In the genomic region with DNA sequence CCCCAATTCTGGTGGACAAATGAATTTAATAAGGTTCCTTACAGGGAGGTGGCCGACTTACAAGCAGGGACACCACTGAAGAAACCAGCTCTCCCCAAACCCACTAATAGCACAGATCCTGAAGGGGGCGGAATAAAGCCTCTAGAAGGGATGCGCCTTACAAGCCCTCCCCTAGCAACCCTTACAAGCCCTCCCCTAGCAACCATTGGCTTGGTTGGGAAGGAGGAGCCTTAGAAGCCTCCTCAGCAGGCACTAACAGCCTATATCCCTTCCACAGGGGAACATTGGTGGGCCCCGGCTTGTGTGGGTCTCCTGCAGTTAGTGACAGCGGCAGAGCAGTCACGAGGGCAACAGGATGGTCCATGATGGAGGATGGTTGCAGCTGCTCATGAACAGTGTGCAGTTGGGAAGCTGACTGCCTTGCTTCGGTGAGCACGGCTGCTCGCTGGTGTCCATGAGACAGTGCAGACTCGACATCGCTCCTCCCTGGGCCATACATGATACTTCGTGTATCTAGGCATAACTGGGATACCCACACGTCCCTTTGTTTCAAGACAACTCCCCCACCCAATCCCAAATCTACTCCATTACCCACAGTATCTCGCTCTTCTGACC, we compare ENCODE assay signal across 8 mouse cellular contexts.
DNase-seq lines count a peak whose midpoint lies in the region; ATAC-seq and TF ChIP-seq lines count a peak whose summit lies in the region.

No protein-coding gene starts in this region.

- no peaks in the 10 kb centered on the region for H3K36me3 ChIP-seq in intestine, embryonic 15.5 days
- 0 out of 2 replicates have a peak, but pooled peaks cover 3% of the 10 kb centered on the region for H3K36me3 ChIP-seq in neural tube, embryonic 12.5 days

- H3K9me3 ChIP-seq in intestine, embryonic 15.5 days = no peaks in the 10 kb centered on the region
- no peaks in the 10 kb centered on the region for H3K9me3 ChIP-seq in neural tube, embryonic 12.5 days

- no peak overlapping the region for H3K4me3 ChIP-seq in left cerebral cortex, adult 2 months
- no peak overlapping the region for H3K4me3 ChIP-seq in intestine, embryonic 15.5 days (replicated peaks)
- H3K4me3 ChIP-seq in neural tube, embryonic 12.5 days = no peak overlapping the region

- no peak overlapping the region for H3K9ac ChIP-seq in intestine, embryonic 15.5 days
- H3K9ac ChIP-seq in neural tube, embryonic 12.5 days = no peak overlapping the region

- peak; percentile 79 for ATAC-seq in intestine, embryonic 15.5 days
- peak; percentile 46 for ATAC-seq in neural tube, embryonic 12.5 days (ENCODE audit: low FRiP score, low read depth)

- intact Hi-C loops in left cerebral cortex, adult 2 months (cut with DNase I) = loop anchor here (5.0 kb wide), 1 partner anchor 206 kb away; no protein-coding TSS in a partner anchor
- intact Hi-C loops in left cerebral cortex, postnatal 36 days (cut with DNase I) = loop anchor here (5.0 kb wide), 1 partner anchor 89 kb away; a partner anchor contains a TSS
- intact Hi-C loops in heart, postnatal 36 days (cut with DNase I) = no loop called here

- no peak overlapping the region for H3K4me2 ChIP-seq in intestine, embryonic 15.5 days (replicated peaks)
- no peak overlapping the region for H3K4me2 ChIP-seq in neural tube, embryonic 12.5 days (replicated peaks)

- 67% methylated on average over 14 of the region's 14 CpGs for WGBS in intestine, embryonic 15.5 days
- WGBS in neural tube, embryonic 12.5 days = 75% methylated on average over 14 of the region's 14 CpGs

- 0 out of 2 replicates have a peak, but pooled peaks cover 3% of the 10 kb centered on the region for H3K4me1 ChIP-seq in intestine, embryonic 15.5 days (replicated peaks)
- H3K4me1 ChIP-seq in neural tube, embryonic 12.5 days = peaks cover 8% of the 10 kb centered on the region; the same call in 1 of the 2 replicates

- peak overlapping the region; percentile 72 for H3K27ac ChIP-seq in left cerebral cortex, adult 2 months
- H3K27ac ChIP-seq in intestine, embryonic 15.5 days = no peak overlapping the region
- no peak overlapping the region for H3K27ac ChIP-seq in neural tube, embryonic 12.5 days

- no peaks in the 10 kb centered on the region for H3K27me3 ChIP-seq in intestine, embryonic 15.5 days (replicated peaks)
- no peaks in the 10 kb centered on the region for H3K27me3 ChIP-seq in neural tube, embryonic 12.5 days (replicated peaks)

- DNase-seq in left cerebral cortex, adult 2 months (ENCODE audit: extremely low spot score in 1 of 2, low spot score in 2 of 2) = no peak
- no peak for DNase-seq in left cerebral cortex, postnatal 36 days (ENCODE audit: low spot score in 2 of 2)
- peak; percentile 49 for DNase-seq in embryo, embryonic 9.5 days (ENCODE audit: extremely low spot score)
- no peak for DNase-seq in Muller cell, postnatal 12 days (ENCODE audit: inconsistent ontology term)
- DNase-seq in gastrocnemius, postnatal 25 days = no peak
- no peak for DNase-seq in heart, postnatal 36 days

- no peak; the same call in 1 of the 2 replicates for TF ChIP-seq CTCF in left cerebral cortex, adult 2 months (IDR thresholded peaks at IDR 0.05)
